Mouse (Mus musculus) naive thymus-derived CD4-positive, alpha-beta T cell, adult 2 months (primary cell): ENCODE data around the gene Actr5.

Experiments
- DNase-seq: peaks from one replicate; pipeline ENCODE4 v3.0.0-alpha.2; 2011; ENCODE audit warnings: low read depth

The Actr5 gene

GRCm38 (mm10) chr2:158667671-158668432 is 43.2 kb downstream of the Actr5 start:
- peak; percentile 71 for DNase-seq

GRCm38 (mm10) chr2:158668433-158669010 is 43.8 kb downstream of the Actr5 start:
- DNase-seq, result peak; percentile 39

DNA sequence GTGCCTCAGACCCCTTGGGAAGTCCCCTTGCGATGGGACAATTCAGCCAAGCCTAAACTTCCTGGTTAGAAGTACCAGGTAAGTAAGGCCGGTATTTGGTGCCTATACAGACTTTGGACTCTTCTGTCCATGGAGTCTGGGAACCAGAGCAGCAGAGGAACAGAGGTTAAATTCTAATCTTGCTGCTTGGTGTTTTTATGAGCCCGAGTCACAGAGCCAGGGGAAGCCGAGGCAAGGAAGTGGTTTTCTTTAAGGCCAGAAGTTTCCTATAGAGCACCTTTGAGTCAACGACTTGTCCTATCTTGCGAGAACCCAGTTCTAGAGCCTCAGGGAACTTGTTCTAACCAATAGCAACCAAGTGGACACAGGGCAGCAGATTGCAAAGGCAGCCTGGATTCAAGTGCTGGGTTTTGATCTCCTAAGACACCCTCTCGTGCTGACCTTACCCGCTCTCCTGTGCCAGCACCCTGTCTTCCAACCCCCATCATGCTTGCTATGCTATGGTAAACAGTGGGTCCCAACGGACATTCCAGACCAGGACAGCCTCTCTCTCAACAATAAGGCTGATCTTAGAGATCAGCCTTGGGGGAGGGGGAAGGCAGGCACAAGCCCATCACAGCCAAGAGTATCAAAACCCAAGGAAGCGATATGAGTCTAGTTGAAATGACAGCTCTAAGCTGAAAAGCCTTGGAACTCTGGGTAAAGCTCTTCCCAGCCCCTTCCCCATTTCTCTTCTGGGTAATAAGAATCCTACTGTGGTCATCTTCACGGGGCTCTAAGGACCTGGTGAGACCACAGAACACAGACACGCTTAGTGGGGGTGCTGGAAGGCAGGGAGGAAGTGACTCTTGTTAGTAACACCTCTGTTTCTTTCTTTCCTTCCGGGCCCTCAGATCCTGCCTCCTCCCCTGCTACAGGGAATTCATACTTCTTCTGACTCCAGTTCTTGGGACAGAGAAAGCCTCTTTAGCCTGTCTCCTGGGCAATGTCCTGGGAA is 44.8 kb downstream of the Actr5 start:
- DNase-seq, result peak; percentile 73

- DNase-seq, result no peak
Measured at GRCm38 (mm10) chr2:158670571-158670970, 45.9 kb downstream of the Actr5 start.

DNA sequence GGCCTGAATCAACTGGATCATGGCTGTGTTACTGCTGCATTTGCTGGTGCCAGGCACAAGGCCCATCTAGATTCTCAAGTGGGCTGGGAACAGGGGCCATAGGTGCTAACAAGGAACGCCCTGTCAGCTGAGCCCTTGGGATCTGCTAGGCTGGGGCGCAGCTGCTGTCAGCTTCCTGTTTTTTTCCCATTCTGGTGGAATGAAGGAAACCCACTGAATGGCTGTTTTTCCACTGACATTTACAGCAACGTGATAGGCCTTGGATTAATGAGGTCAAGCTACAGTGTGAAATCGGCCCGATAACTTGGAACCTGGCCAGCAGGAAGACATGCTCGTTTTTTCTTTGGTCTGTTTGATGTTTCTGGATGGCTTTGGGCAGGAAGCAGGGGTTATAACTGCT is 48.1 kb downstream of the Actr5 start:
- DNase-seq, result peak; percentile 61

- DNase-seq, result peak; percentile 47
Measured at GRCm38 (mm10) chr2:158673493-158673892, 48.8 kb downstream of the Actr5 start.

DNA sequence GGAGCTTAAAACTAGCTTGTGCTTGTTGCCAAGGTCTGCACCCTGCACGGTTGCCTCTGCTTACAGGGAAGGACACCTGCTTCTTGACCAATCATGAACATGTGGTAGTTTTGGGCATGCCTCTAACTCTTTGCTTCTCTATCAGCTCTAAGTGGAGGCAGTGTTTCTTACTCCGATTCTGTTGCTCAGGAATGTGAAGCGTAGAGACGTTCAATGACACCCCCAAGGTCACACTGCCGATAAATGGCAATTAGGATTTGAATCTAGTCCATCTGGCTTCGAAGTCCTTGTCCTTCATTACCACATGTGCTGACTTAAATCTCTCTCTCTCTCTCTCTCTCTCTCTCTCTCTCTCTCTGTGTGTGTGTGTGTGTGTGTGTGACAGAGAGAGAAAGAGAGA is 49.4 kb downstream of the Actr5 start:
- DNase-seq, result no peak

GRCm38 (mm10) chr2:158674759-158675158 is 50.1 kb downstream of the Actr5 start:
- no peak for DNase-seq

DNA sequence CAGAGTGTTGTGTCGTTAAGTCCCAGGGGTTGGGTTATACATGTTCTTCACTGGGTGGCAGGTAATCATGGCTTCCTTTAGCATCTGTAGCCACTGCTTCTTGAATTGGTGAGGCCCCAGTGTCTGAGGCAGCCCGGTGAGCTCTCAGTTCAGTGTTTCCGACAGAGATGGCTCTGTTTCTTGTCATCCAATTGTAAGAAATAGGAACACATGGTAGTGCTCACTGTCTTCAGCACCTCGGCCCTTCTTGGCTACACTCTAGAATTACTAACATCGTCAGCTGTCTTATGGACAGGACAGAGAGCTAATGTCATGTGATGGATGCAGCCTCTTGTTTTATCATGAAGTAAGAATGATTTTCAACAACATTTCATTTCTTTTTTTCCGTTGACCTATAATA is 50.5 kb downstream of the Actr5 start:
- DNase-seq, result no peak

GRCm38 (mm10) chr2:158675907-158676533 is 51.3 kb downstream of the Actr5 start:
- DNase-seq, result no peak

GRCm38 (mm10) chr2:158677946-158678345 is 53.3 kb downstream of the Actr5 start:
- DNase-seq, result no peak

DNA sequence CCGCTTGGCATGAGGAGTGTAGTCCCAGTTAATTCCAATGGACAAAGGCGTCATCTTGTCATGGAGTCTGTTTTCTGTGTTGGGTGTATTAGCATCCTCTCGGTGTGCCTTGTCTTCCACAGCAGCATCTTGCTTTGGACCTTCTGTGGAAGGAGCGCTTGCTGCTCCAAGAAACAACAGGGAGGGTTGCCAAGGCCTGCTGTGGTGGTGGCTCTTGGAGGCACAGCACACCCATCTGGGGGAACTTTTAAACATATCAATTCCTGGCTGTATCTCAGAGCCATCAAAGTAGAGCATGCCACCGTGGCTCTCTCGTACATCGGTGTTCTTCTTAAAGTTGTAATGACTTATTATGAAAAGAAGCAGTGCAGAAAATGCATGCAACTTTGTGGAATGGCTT is 54.4 kb downstream of the Actr5 start:
- DNase-seq, result no peak

GRCm38 (mm10) chr2:158680357-158680889 is 55.7 kb downstream of the Actr5 start:
- DNase-seq, result peak; percentile 10

GRCm38 (mm10) chr2:158681714-158682113 is 57.0 kb downstream of the Actr5 start:
- DNase-seq, result no peak

- no peak for DNase-seq
Measured at GRCm38 (mm10) chr2:158682344-158683037, 57.8 kb downstream of the Actr5 start.

GRCm38 (mm10) chr2:158683038-158683413 is 58.3 kb downstream of the Actr5 start:
- peak; percentile 44 for DNase-seq

DNA sequence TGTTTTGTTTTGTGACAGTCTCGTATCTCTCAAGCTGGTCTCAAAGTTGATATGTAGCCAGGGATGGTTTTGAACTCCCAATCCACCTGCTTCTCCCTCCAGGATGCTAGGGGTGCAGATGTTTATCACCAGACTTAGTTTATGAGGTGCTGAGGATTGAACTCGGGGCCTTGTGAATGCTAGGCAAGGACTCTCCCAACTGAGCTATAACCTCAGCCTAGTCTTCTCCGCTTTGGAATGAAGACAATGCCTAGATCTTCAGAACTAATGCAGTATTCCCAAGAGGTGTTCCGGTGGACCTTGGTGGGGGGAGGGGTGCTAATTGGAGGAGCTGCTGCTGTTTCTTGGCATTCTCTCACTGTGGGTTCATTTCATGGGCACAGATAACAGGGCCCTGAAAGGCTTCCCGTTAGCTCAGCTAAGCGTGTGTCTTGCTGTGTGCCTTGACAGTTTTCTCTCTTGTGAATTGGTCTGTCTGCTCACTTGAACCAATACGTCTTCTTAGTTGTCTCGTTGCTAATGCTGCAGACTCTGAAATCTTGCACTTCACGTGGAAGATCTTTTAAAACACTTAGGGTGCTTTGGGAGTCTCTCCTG is 59.7 kb downstream of the Actr5 start:
- DNase-seq, result no peak

DNA sequence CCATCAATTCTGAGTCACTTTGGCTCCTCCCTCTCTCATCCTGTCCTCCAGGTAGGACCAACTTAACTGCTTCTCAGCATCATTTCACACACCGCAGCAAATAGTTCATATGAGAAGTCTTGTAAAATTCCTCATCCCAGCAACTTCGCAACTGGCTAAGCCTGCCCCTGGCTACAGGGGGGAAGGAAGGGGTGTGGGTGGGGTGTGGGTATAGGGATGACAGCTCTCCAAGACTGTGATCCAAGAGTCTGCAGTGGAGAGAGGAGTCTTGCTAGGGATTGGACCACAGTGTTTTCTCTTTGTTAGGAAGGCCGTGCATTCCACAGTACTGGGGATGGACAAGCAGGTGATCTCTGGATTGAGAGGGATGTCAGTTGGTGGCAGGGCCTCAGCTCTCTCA is 60.2 kb downstream of the Actr5 start:
- no peak for DNase-seq

DNA sequence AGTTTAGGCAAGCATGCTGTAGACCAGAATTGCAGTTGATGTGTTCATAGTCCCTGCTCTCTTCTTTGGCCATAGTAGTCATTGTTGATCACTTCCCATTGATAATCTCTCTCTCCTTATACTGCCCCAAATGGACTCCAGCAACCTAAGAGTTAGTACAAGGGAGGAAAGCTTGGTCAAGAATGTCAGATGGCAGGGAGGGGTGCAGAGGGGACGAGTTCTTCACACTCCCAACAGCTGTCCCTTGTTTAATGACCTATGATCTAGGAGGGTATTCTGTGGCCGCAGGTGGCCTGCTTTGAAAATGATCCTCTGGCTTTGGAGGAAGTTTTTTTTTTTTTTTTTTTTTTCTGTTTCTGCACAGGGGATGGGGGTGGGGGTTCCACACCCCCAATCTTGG is 61.7 kb downstream of the Actr5 start:
- DNase-seq, result no peak

GRCm38 (mm10) chr2:158687804-158688241 is 63.1 kb downstream of the Actr5 start:
- DNase-seq, result no peak
